Mouse (Mus musculus) lung, embryonic 16.5 days (tissue): ENCODE measurements around the gene Gpr107. TPM values are rescaled to one million over a fixed set of nuclear protein-coding genes. Genes with fewer than 3 reads are reported as not detected.

Experiments
- ATAC-seq: fragments of 200-750 bp; cut with Nextera tagmentation; 2 replicates; pipeline ENCODE4 v1.8.0; 2017; ENCODE audit warnings: low read depth, mild to moderate bottlenecking, moderate library complexity
- H3K27ac ChIP-seq: fragments of 300-500 bp; sonication (generic); 2 replicates; pipeline ENCODE4 v1.5.1; 2014; ENCODE audit warnings: mild to moderate bottlenecking, control low read depth, low read length
- H3K27me3 ChIP-seq: fragments of 300-500 bp; sonication (generic); 2 replicates; pipeline ENCODE4 v1.6.1; 2014; ENCODE audit warnings: low read depth, low read length, mixed read lengths; ENCODE audit not compliant: control insufficient read depth, insufficient read depth
- H3K36me3 ChIP-seq: fragments of 300-500 bp; sonication (generic); 2 replicates; pipeline ENCODE4 v1.6.1; 2014; ENCODE audit warnings: low read length; ENCODE audit not compliant: control insufficient read depth, insufficient read depth
- H3K4me1 ChIP-seq: fragments of 300-500 bp; sonication (generic); replicated peaks from 2 replicates; pipeline ENCODE4 v1.6.1; 2014; ENCODE audit warnings: low read length, mixed read lengths; ENCODE audit not compliant: control insufficient read depth, insufficient read depth
- H3K4me2 ChIP-seq: fragments of 300-500 bp; sonication (generic); 2 replicates; pipeline ENCODE4 v1.6.1; 2014; ENCODE audit warnings: low read depth, low read length, control low read depth
- H3K4me3 ChIP-seq: fragments of 300-500 bp; sonication (generic); 2 replicates; pipeline ENCODE4 v1.5.1; 2014; ENCODE audit warnings: mild to moderate bottlenecking, low read length, control low read depth
- H3K9ac ChIP-seq: fragments of 300-500 bp; sonication (generic); 2 replicates; pipeline ENCODE4 v1.6.1; 2014; ENCODE audit warnings: low read length, control low read depth
- H3K9me3 ChIP-seq: fragments of 300-500 bp; sonication (generic); 2 replicates; pipeline ENCODE4 v1.6.1; 2016; ENCODE audit warnings: low read length; ENCODE audit not compliant: control insufficient read depth
- WGBS: fragments of 180-500 bp; shearing (Covaris S2); extraction: QIAGEN DNeasy Blood & Tissue Kit; methylation state at CpG from one replicate; pipeline ENCODE4 v1.1.7; 2014; 5-methylcytosine and 5-hydroxymethylcytosine counted together
- polyA plus RNA-seq: library from polyadenylated mRNA; unstranded; fragments of >200 nt; fragmentation: Nextera tagmentation; extraction: Ambion mirVana; gene quantifications from 2 replicates; pipeline ENCODE4 v1.2.1, GENCODE M21; 2015

Gene Gpr107
- polyA plus RNA-seq, 1 experiment from 2014 or later = 34.3 TPM

GRCm38 (mm10) chr2:31198621-31199020 lies 46.5 kb downstream of the Gpr107 start:
- ATAC-seq = no peak
- Histone ChIP-seq H3K4me2 (no peak overlapping the region), H3K9me3 (no peaks in the 10 kb centered on the region), H3K4me3 (no peak overlapping the region), H3K27me3 (no peaks in the 10 kb centered on the region), H3K36me3 (0 out of 2 replicates have a peak, but pooled peaks cover 4% of the 10 kb centered on the region), H3K9ac (no peak overlapping the region), H3K4me1 (no peaks in the 10 kb centered on the region), H3K27ac (no peak overlapping the region)
- WGBS = 76% methylated on average over 4 of the region's 4 CpGs

DNA sequence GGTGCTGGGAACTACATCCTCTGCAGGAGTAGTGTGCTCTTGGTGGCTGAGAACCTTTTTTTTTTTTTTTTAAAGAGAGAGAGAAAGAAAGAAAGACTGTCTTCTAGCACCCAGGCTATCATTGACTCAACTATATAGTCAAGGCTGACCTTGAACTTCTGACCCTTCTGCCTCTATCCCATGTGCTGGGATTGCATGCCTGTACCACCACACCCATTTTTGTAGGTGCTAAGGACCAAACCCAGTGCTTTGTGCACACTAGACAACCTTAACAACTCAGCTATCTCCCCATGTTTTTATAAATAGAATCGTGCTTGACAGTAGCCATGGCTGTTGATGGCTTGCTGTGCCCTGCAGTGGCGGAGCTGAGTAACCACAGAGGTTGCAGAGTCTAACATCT lies 47.9 kb downstream of the Gpr107 start:
- no peaks in the 10 kb centered on the region for H3K4me1 ChIP-seq
- no peak overlapping the region for H3K4me2 ChIP-seq
- H3K27me3 ChIP-seq = no peaks in the 10 kb centered on the region
- no peaks in the 10 kb centered on the region for H3K9me3 ChIP-seq
- no peak overlapping the region for H3K9ac ChIP-seq
- H3K27ac ChIP-seq = no peak overlapping the region
- no peak overlapping the region for H3K4me3 ChIP-seq
- H3K36me3 ChIP-seq = 0 out of 2 replicates have a peak, but pooled peaks cover 2% of the 10 kb centered on the region
- no peak for ATAC-seq
- WGBS = 92% methylated on average over 2 of the region's 2 CpGs

GRCm38 (mm10) chr2:31201851-31202250 lies 49.7 kb downstream of the Gpr107 start:
- no peaks in the 10 kb centered on the region for H3K27me3 ChIP-seq
- no peak overlapping the region for H3K27ac ChIP-seq
- H3K4me2 ChIP-seq = no peak overlapping the region
- H3K9me3 ChIP-seq = no peaks in the 10 kb centered on the region
- no peak overlapping the region for H3K4me3 ChIP-seq
- ATAC-seq = no peak
- H3K4me1 ChIP-seq = no peaks in the 10 kb centered on the region
- H3K9ac ChIP-seq = no peak overlapping the region
- H3K36me3 ChIP-seq = no peaks in the 10 kb centered on the region
- 84% methylated on average over 7 of the region's 7 CpGs for WGBS

DNA sequence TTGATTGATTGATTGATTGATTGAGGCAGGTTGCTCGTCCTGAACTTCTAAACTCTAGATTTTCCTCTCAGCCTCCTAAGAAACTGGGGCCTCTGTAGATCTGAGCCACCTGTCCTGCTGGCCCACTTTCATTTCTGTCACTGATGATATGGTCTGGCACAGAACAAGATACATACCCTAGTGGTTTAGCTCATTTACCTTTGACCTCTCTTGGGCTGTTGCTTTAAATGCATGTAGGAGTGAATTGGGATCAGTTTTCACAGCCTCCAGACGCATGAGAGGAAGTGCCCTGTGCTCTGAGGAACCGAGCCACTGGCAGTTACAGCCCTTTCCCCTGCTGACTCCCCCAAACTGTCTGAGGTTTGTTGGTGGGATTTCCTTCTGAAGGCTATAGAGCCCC lies 50.2 kb downstream of the Gpr107 start:
- H3K27ac ChIP-seq = no peak overlapping the region
- no peaks in the 10 kb centered on the region for H3K9me3 ChIP-seq
- H3K27me3 ChIP-seq = no peaks in the 10 kb centered on the region
- H3K4me3 ChIP-seq = no peak overlapping the region
- H3K9ac ChIP-seq = no peak overlapping the region
- H3K36me3 ChIP-seq = no peaks in the 10 kb centered on the region
- no peak overlapping the region for H3K4me2 ChIP-seq
- no peaks in the 10 kb centered on the region for H3K4me1 ChIP-seq
- ATAC-seq = no peak
- WGBS = 36% methylated on average over 3 of the region's 3 CpGs

DNA sequence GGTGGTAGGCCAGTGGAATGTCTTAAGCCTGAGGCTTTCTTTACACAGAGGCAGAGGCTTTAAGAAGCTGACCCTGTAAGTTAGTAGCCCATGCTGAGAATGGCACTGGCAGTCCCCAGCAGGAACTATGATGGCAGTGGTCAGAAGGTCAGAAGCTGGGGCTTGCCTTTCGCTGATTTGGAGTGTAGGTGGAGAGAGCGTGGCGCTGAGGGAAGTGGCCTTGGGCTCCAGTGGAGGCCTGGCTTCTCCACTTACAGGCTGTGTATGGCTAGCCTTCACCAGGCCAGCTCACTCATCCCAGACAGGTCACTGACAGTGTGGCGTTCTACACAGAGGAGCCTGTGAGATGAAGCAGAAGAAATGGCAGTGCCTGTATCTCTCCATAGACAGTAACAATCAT lies 50.8 kb downstream of the Gpr107 start:
- Histone ChIP-seq H3K4me2 (no peak overlapping the region), H3K27me3 (no peaks in the 10 kb centered on the region), H3K36me3 (no peaks in the 10 kb centered on the region), H3K4me3 (no peak overlapping the region), H3K9ac (no peak overlapping the region), H3K27ac (no peak overlapping the region), H3K9me3 (no peaks in the 10 kb centered on the region), H3K4me1 (no peaks in the 10 kb centered on the region)
- 74% methylated on average over 4 of the region's 4 CpGs for WGBS
- ATAC-seq = no peak

DNA sequence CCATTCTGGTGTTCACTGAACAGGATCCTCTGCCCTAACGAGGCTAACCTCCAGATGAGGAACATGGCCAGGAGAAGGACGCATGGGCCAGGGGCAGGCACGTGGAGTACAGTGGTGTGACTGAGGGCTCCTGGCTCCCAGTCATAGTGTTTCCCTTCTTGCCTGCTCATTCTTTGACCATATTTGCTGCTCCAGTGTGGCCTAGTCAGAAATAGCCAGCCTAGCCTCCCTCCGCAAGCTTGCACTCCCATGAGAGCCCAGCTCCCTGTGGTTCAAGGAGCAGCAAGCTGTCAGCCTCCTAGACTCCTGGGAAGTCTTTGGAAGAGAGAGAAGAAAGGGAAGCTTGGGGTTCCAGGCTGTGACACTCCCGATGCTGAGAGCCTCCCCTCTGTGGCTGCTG lies 52.6 kb downstream of the Gpr107 start:
- Histone ChIP-seq H3K9me3 (no peaks in the 10 kb centered on the region), H3K4me1 (no peaks in the 10 kb centered on the region), H3K4me3 (no peak overlapping the region), H3K9ac (no peak overlapping the region), H3K4me2 (no peak overlapping the region), H3K27ac (no peak overlapping the region), H3K36me3 (peaks cover 11% of the 10 kb centered on the region), H3K27me3 (no peaks in the 10 kb centered on the region)
- no peak for ATAC-seq
- WGBS = 84% methylated on average over 5 of the region's 5 CpGs

GRCm38 (mm10) chr2:31206211-31206610 lies 54.1 kb downstream of the Gpr107 start:
- WGBS = 69% methylated on average over 4 of the region's 4 CpGs
- H3K27ac ChIP-seq = no peak overlapping the region

GRCm38 (mm10) chr2:31206882-31207281 lies 54.8 kb downstream of the Gpr107 start:
- H3K36me3 ChIP-seq = peaks cover 18% of the 10 kb centered on the region
- H3K9ac ChIP-seq = no peak overlapping the region
- no peak overlapping the region for H3K27ac ChIP-seq
- no peak for ATAC-seq
- no peaks in the 10 kb centered on the region for H3K9me3 ChIP-seq
- no peaks in the 10 kb centered on the region for H3K27me3 ChIP-seq
- no peak overlapping the region for H3K4me2 ChIP-seq
- no peaks in the 10 kb centered on the region for H3K4me1 ChIP-seq
- H3K4me3 ChIP-seq = no peak overlapping the region
- 52% methylated on average over 8 of the region's 8 CpGs for WGBS

More at GRCm38 (mm10) chr2:31206211-31206610, 54.1 kb downstream of the Gpr107 start:
- Histone ChIP-seq H3K4me2 (no peak overlapping the region), H3K36me3 (peaks cover 18% of the 10 kb centered on the region), H3K4me3 (no peak overlapping the region), H3K27me3 (no peaks in the 10 kb centered on the region), H3K9ac (no peak overlapping the region), H3K4me1 (no peaks in the 10 kb centered on the region), H3K9me3 (no peaks in the 10 kb centered on the region)
- ATAC-seq = no peak

- Histone ChIP-seq H3K27ac (no peak overlapping the region), H3K36me3 (peaks cover 21% of the 10 kb centered on the region)
- WGBS = 87% methylated on average over 13 of the region's 13 CpGs
Measured at GRCm38 (mm10) chr2:31208544-31209142, 56.5 kb downstream of the Gpr107 start.

GRCm38 (mm10) chr2:31209525-31209924 lies 57.4 kb downstream of the Gpr107 start:
- no peaks in the 10 kb centered on the region for H3K4me1 ChIP-seq
- H3K9ac ChIP-seq = no peak overlapping the region

More at GRCm38 (mm10) chr2:31208544-31209142, 56.5 kb downstream of the Gpr107 start:
- no peak overlapping the region for H3K9ac ChIP-seq
- H3K4me2 ChIP-seq = no peak overlapping the region
- H3K4me1 ChIP-seq = no peaks in the 10 kb centered on the region
- no peak for ATAC-seq
- H3K4me3 ChIP-seq = no peak overlapping the region
- H3K27me3 ChIP-seq = no peaks in the 10 kb centered on the region
- no peaks in the 10 kb centered on the region for H3K9me3 ChIP-seq

More at GRCm38 (mm10) chr2:31209525-31209924, 57.4 kb downstream of the Gpr107 start:
- no peak overlapping the region for H3K27ac ChIP-seq
- H3K27me3 ChIP-seq = no peaks in the 10 kb centered on the region
- ATAC-seq = no peak
- peaks cover 23% of the 10 kb centered on the region for H3K36me3 ChIP-seq
- no peak overlapping the region for H3K4me2 ChIP-seq
- WGBS = 73% methylated on average over 4 of the region's 4 CpGs
- H3K4me3 ChIP-seq = no peak overlapping the region
- H3K9me3 ChIP-seq = no peaks in the 10 kb centered on the region
